Mouse (Mus musculus) lung, embryonic 14.5 days (tissue): ENCODE measurements around the gene Dnajc1. TPM values are rescaled to one million over a fixed set of nuclear protein-coding genes. Genes with fewer than 3 reads are reported as not detected.

ENCODE experiments used
- ATAC-seq: fragments of 200-750 bp; cut with Nextera tagmentation; 2 replicates; pipeline ENCODE4 v1.8.0; 2017; ENCODE audit warnings: mild to moderate bottlenecking, moderate TSS enrichment, moderate library complexity; ENCODE audit not compliant: insufficient read depth
- DNase-seq: peaks from one replicate; pipeline ENCODE4 v3.0.0-alpha.2; 2015
- H3K27ac ChIP-seq: fragments of 300-500 bp; sonication (generic); 2 replicates; pipeline ENCODE4 v1.5.1; 2014; ENCODE audit warnings: low read depth, mild to moderate bottlenecking, moderate library complexity
- H3K27me3 ChIP-seq: fragments of 300-500 bp; sonication (generic); 2 replicates; pipeline ENCODE4 v1.6.1; 2014; ENCODE audit warnings: low read length, control low read depth; ENCODE audit not compliant: insufficient read depth
- H3K36me3 ChIP-seq: fragments of 300-500 bp; sonication (generic); 2 replicates; pipeline ENCODE4 v1.6.1; 2014; ENCODE audit warnings: control low read depth; ENCODE audit not compliant: insufficient read depth
- H3K4me1 ChIP-seq: fragments of 300-500 bp; sonication (generic); 2 replicates; pipeline ENCODE4 v1.6.1; 2014; ENCODE audit warnings: antibody characterized with exemption, control low read depth; ENCODE audit not compliant: insufficient read depth
- H3K4me2 ChIP-seq: fragments of 300-500 bp; sonication (generic); 2 replicates; pipeline ENCODE4 v1.6.1; 2014; ENCODE audit warnings: mild to moderate bottlenecking
- H3K4me3 ChIP-seq: fragments of 300-500 bp; sonication (generic); 2 replicates; pipeline ENCODE4 v1.5.1; 2014; ENCODE audit warnings: low read depth, low read length
- H3K9ac ChIP-seq: fragments of 300-500 bp; sonication (generic); 2 replicates; pipeline ENCODE4 v1.6.1; 2014
- H3K9me3 ChIP-seq: fragments of 300-500 bp; sonication (generic); 2 replicates; pipeline ENCODE4 v1.6.1; 2016; ENCODE audit warnings: low read depth, low read length, control low read depth
- CTCF ChIP-seq: IDR thresholded peaks from 2 replicates; pipeline ENCODE4 v1.5.1; 2016; ENCODE audit warnings: antibody characterized with exemption, low read depth
- WGBS: fragments of 180-500 bp; shearing (Covaris S2); extraction: QIAGEN DNeasy Blood & Tissue Kit; methylation state at CpG from one replicate; pipeline ENCODE4 v1.1.7; 2014; 5-methylcytosine and 5-hydroxymethylcytosine counted together
- polyA plus RNA-seq: library from polyadenylated mRNA; unstranded; fragments of >200 nt; fragmentation: Nextera tagmentation; extraction: Ambion mirVana; gene quantifications from 2 replicates; pipeline ENCODE4 v1.2.1, GENCODE M21; 2014

Gene Dnajc1
- polyA plus RNA-seq: 30.8 and 34.3 TPM in 2 replicates

- ATAC-seq: peak; percentile 100
Observed at GRCm38 (mm10) chr2:18392331-18393021, at the start of gene Dnajc1. Gene Dnajc1, minus strand, starts transcription at chr2:18392830.

GRCm38 (mm10) chr2:18441871-18442270, 49.2 kb upstream of the Dnajc1 start:
- Histone ChIP-seq H3K36me3 (no peaks in the 10 kb centered on the region), H3K27ac (no peak overlapping the region), H3K4me3 (no peak overlapping the region), H3K27me3 (no peaks in the 10 kb centered on the region), H3K9ac (no peak overlapping the region), H3K9me3 (no peaks in the 10 kb centered on the region), H3K4me2 (no peak overlapping the region), H3K4me1 (0 out of 2 replicates have a peak, but pooled peaks cover 5% of the 10 kb centered on the region)
- DNase-seq (peak; percentile 73), ATAC-seq (peak; percentile 74; the same call in 1 of the 2 replicates)
- WGBS: 29% methylated on average over 6 of the region's 6 CpGs
- no peak for TF ChIP-seq CTCF

More at GRCm38 (mm10) chr2:18392331-18393021, at the start of gene Dnajc1:
- Histone ChIP-seq H3K27me3 (no peaks in the 10 kb centered on the region), H3K9me3 (no peaks in the 10 kb centered on the region), H3K4me3 (peak within 1 kb of the TSS; percentile 82), H3K36me3 (no peaks in the 10 kb centered on the region), H3K9ac (peak within 1 kb of the TSS; percentile 85), H3K4me2 (peak within 1 kb of the TSS; percentile 74), H3K27ac (peak within 1 kb of the TSS; percentile 99), H3K4me1 (0 out of 2 replicates have a peak, but pooled peaks cover 7% of the 10 kb centered on the region)
- under 1% methylated on average over 69 of the region's 69 CpGs for WGBS
- peak; percentile 96 for DNase-seq
- no peak for TF ChIP-seq CTCF

- Histone ChIP-seq H3K4me2 (no peak overlapping the region), H3K9me3 (no peaks in the 10 kb centered on the region), H3K9ac (no peak overlapping the region), H3K27ac (no peak overlapping the region), H3K27me3 (no peaks in the 10 kb centered on the region), H3K4me3 (no peak overlapping the region), H3K36me3 (no peaks in the 10 kb centered on the region), H3K4me1 (no peaks in the 10 kb centered on the region)
- ATAC-seq (no peak), DNase-seq (no peak)
- 89% methylated on average over 3 of the region's 3 CpGs for WGBS
- TF ChIP-seq CTCF: no peak
Observed at GRCm38 (mm10) chr2:18415242-18415641, 22.6 kb upstream of the Dnajc1 start.

GRCm38 (mm10) chr2:18403679-18404078, 11.0 kb upstream of the Dnajc1 start:
- Histone ChIP-seq H3K4me2 (no peak overlapping the region), H3K9ac (no peak overlapping the region), H3K27ac (no peak overlapping the region), H3K9me3 (no peaks in the 10 kb centered on the region), H3K27me3 (no peaks in the 10 kb centered on the region), H3K36me3 (no peaks in the 10 kb centered on the region), H3K4me1 (no peaks in the 10 kb centered on the region), H3K4me3 (no peak overlapping the region)
- no peak for TF ChIP-seq CTCF
- DNase-seq: no peak
- no peak for ATAC-seq
- WGBS: 70% methylated on average over 1 of the region's 1 CpGs

GRCm38 (mm10) chr2:18401771-18402170, 9.1 kb upstream of the Dnajc1 start:
- DNase-seq: no peak
- Histone ChIP-seq H3K9me3 (no peaks in the 10 kb centered on the region), H3K4me1 (no peaks in the 10 kb centered on the region), H3K36me3 (no peaks in the 10 kb centered on the region), H3K4me2 (no peak overlapping the region), H3K27me3 (no peaks in the 10 kb centered on the region), H3K9ac (no peak overlapping the region), H3K27ac (no peak overlapping the region), H3K4me3 (no peak overlapping the region)
- 72% methylated on average over 2 of the region's 2 CpGs for WGBS
- no peak for TF ChIP-seq CTCF
- ATAC-seq: no peak

GRCm38 (mm10) chr2:18393022-18393519, 441 bp upstream of the Dnajc1 start:
- Histone ChIP-seq H3K9ac (peak overlapping the region; percentile 85), H3K4me2 (peak overlapping the region; percentile 74), H3K36me3 (no peaks in the 10 kb centered on the region), H3K4me1 (0 out of 2 replicates have a peak, but pooled peaks cover 7% of the 10 kb centered on the region), H3K27ac (peak overlapping the region; percentile 99), H3K9me3 (no peaks in the 10 kb centered on the region), H3K4me3 (peak overlapping the region; percentile 82), H3K27me3 (no peaks in the 10 kb centered on the region)
- 69% methylated on average over 2 of the region's 2 CpGs for WGBS
- no peak for DNase-seq
- TF ChIP-seq CTCF: peak; percentile 25; the same call in 1 of the 2 replicates
- ATAC-seq: no peak

GRCm38 (mm10) chr2:18391861-18392260, 769 bp downstream of the Dnajc1 start:
- under 1% methylated on average over 11 of the region's 11 CpGs for WGBS
- no peaks in the 10 kb centered on the region for H3K36me3 ChIP-seq
- H3K27me3 ChIP-seq: no peaks in the 10 kb centered on the region
- ATAC-seq (no peak; the same call in 1 of the 2 replicates), DNase-seq (no peak)
- peak overlapping the region; percentile 99 for H3K27ac ChIP-seq
- no peaks in the 10 kb centered on the region for H3K9me3 ChIP-seq
- peak overlapping the region; percentile 74 for H3K4me2 ChIP-seq
- H3K9ac ChIP-seq: peak overlapping the region; percentile 85
- H3K4me3 ChIP-seq: peak overlapping the region; percentile 82
- H3K4me1 ChIP-seq: 0 out of 2 replicates have a peak, but pooled peaks cover 7% of the 10 kb centered on the region
- no peak for TF ChIP-seq CTCF
